27 mouse cellular contexts compared by ENCODE assay signal in genomic region chr4:114557731-114558130, GRCm38 (mm10).
"Had no signal": no experiment of that assay in that cellular context is flagged by ENCODE, and none has a peak within 500 bp of the region (broad histone marks: within the 10 kb centered on the region; RNA-seq: fewer than 3 reads in every experiment).

No protein-coding gene starts in this region.

- H3K9ac ChIP-seq: limb, embryonic 12.5 days; limb, embryonic 13.5 days; limb, embryonic 15.5 days; liver, embryonic 12.5 days; liver, embryonic 13.5 days; liver, embryonic 14.5 days; liver, embryonic 15.5 days; liver, postnatal 0 days; lung, embryonic 14.5 days; lung, embryonic 15.5 days; midbrain, embryonic 12.5 days; midbrain, embryonic 13.5 days; midbrain, embryonic 15.5 days; neural tube, embryonic 12.5 days had no signal

- H3K36me3 ChIP-seq: limb, embryonic 10.5 days; limb, embryonic 12.5 days; limb, embryonic 13.5 days; limb, embryonic 15.5 days; liver, embryonic 12.5 days; liver, embryonic 13.5 days; liver, embryonic 15.5 days; lung, embryonic 15.5 days; midbrain, embryonic 10.5 days; midbrain, embryonic 12.5 days; midbrain, embryonic 13.5 days; midbrain, embryonic 15.5 days; neural tube, embryonic 12.5 days had no signal

- H3K27me3 ChIP-seq: liver, embryonic 12.5 days; liver, embryonic 13.5 days; liver, embryonic 15.5 days; lung, embryonic 15.5 days; midbrain, embryonic 12.5 days; midbrain, embryonic 13.5 days; midbrain, embryonic 15.5 days; neural tube, embryonic 12.5 days had no signal

- H3K4me1 ChIP-seq: liver, embryonic 12.5 days; liver, embryonic 13.5 days; liver, embryonic 15.5 days; megakaryocyte, embryonic 14.5 days; midbrain, embryonic 12.5 days; midbrain, embryonic 13.5 days; midbrain, embryonic 15.5 days had no signal

- H3K4me3 ChIP-seq: limb, embryonic 10.5 days; limb, embryonic 12.5 days; limb, embryonic 13.5 days; limb, embryonic 15.5 days; liver, embryonic 12.5 days; liver, embryonic 13.5 days; liver, embryonic 15.5 days; lung, embryonic 15.5 days; megakaryocyte, embryonic 14.5 days; midbrain, embryonic 10.5 days; midbrain, embryonic 12.5 days; midbrain, embryonic 13.5 days; midbrain, embryonic 15.5 days; myocyte; neural tube, embryonic 12.5 days had no signal

- H3K9me3 ChIP-seq: limb, embryonic 10.5 days; limb, embryonic 12.5 days; limb, embryonic 13.5 days; limb, embryonic 15.5 days; liver, embryonic 12.5 days; liver, embryonic 13.5 days; liver, embryonic 15.5 days; lung, embryonic 15.5 days; megakaryocyte, embryonic 14.5 days; midbrain, embryonic 10.5 days; midbrain, embryonic 12.5 days; midbrain, embryonic 13.5 days; midbrain, embryonic 15.5 days; neural tube, embryonic 12.5 days had no signal

- H3K4me2 ChIP-seq: limb, embryonic 12.5 days; limb, embryonic 13.5 days; limb, embryonic 15.5 days; liver, embryonic 11.5 days; liver, embryonic 12.5 days; liver, embryonic 13.5 days; liver, embryonic 15.5 days; lung, embryonic 14.5 days; lung, embryonic 15.5 days; midbrain, embryonic 11.5 days; midbrain, embryonic 12.5 days; midbrain, embryonic 13.5 days; midbrain, embryonic 15.5 days; neural tube, embryonic 12.5 days had no signal

- H3K27ac ChIP-seq: limb, embryonic 10.5 days; limb, embryonic 12.5 days; limb, embryonic 13.5 days; limb, embryonic 15.5 days; liver, embryonic 12.5 days; liver, embryonic 13.5 days; liver, embryonic 14.5 days; liver, embryonic 15.5 days; lung, embryonic 15.5 days; macrophage; midbrain, embryonic 12.5 days; midbrain, embryonic 13.5 days; midbrain, embryonic 15.5 days; neural tube, embryonic 12.5 days had no signal

- ATAC-seq: liver, embryonic 12.5 days; liver, postnatal 0 days; midbrain, embryonic 13.5 days; midbrain, embryonic 15.5 days; midbrain, embryonic 16.5 days had no signal

- DNase-seq: left cerebral cortex, postnatal 4 days; liver, embryonic 13.5 days; liver, postnatal 0 days; lung, adult 18-20 months; lung, adult 2 months; lung, postnatal 36 days; midbrain, embryonic 14.5 days had no signal
